Mouse (Mus musculus) hindbrain, embryonic 14.5 days (tissue): ENCODE measurements around the gene Wipf2. TPM values are rescaled to one million over a fixed set of nuclear protein-coding genes. Genes with fewer than 3 reads are reported as not detected.
A peak's percentile ranks its signal among the peaks of the same experiment; 100 is the strongest.

Experiments
- ATAC-seq: fragments of 200-750 bp; cut with Nextera tagmentation; 2 replicates; pipeline ENCODE4 v1.8.0; 2017; ENCODE audit warnings: moderate number of reproducible peaks, mild to moderate bottlenecking, moderate TSS enrichment, moderate library complexity; ENCODE audit not compliant: low FRiP score
- DNase-seq: peaks from one replicate; pipeline ENCODE4 v3.0.0-alpha.2; 2015; ENCODE audit warnings: low spot score
- H3K27ac ChIP-seq: fragments of 300-500 bp; sonication (generic); 2 replicates; pipeline ENCODE4 v1.5.1; 2014; ENCODE audit warnings: mild to moderate bottlenecking, moderate library complexity
- H3K27me3 ChIP-seq: fragments of 300-500 bp; sonication (generic); 2 replicates; pipeline ENCODE4 v1.6.1; 2014; ENCODE audit warnings: mild to moderate bottlenecking, low read length, mixed read lengths; ENCODE audit not compliant: control insufficient read depth, insufficient read depth
- H3K36me3 ChIP-seq: fragments of 300-500 bp; sonication (generic); replicated peaks from 2 replicates; pipeline ENCODE4 v1.6.1; 2014; ENCODE audit not compliant: control insufficient read depth, insufficient read depth
- H3K4me1 ChIP-seq: fragments of 300-500 bp; sonication (generic); replicated peaks from 2 replicates; pipeline ENCODE4 v1.6.1; 2014; ENCODE audit warnings: antibody characterized with exemption, low read length, mixed read lengths; ENCODE audit not compliant: control insufficient read depth, insufficient read depth
- H3K4me2 ChIP-seq: fragments of 300-500 bp; sonication (generic); replicated peaks from 2 replicates; pipeline ENCODE4 v1.6.1; 2014; ENCODE audit warnings: mild to moderate bottlenecking, moderate library complexity
- H3K4me3 ChIP-seq: fragments of 300-500 bp; sonication (generic); replicated peaks from 2 replicates; pipeline ENCODE4 v1.5.1; 2014; ENCODE audit warnings: mild to moderate bottlenecking, low read length
- H3K9ac ChIP-seq: fragments of 300-500 bp; sonication (generic); 2 replicates; pipeline ENCODE4 v1.6.1; 2014
- H3K9me3 ChIP-seq: fragments of 300-500 bp; sonication (generic); 2 replicates; pipeline ENCODE4 v1.6.1; 2016; ENCODE audit warnings: low read length; ENCODE audit not compliant: control insufficient read depth
- whole genome bisulfite sequencing: fragments of 180-500 bp; shearing (Covaris S2); extraction: QIAGEN DNeasy Blood & Tissue Kit; methylation state at CpG from one replicate; pipeline ENCODE4 v1.1.7; 2014; 5-methylcytosine and 5-hydroxymethylcytosine counted together
- polyA plus RNA-seq: library from polyadenylated mRNA; unstranded; fragments of >200 nt; fragmentation: Nextera tagmentation; extraction: Ambion mirVana; gene quantifications from 2 replicates; pipeline ENCODE4 v1.2.1, GENCODE M21; 2014

Wipf2 gene
- polyA plus RNA-seq, 1 experiment from 2014 or later = 4.7 TPM

- H3K4me1 ChIP-seq = peaks cover 16% of the 10 kb centered on the region
- peaks cover 10% of the 10 kb centered on the region for H3K36me3 ChIP-seq
- no peaks in the 10 kb centered on the region for H3K9me3 ChIP-seq
- no peak overlapping the region for H3K4me3 ChIP-seq
- H3K9ac ChIP-seq = no peak overlapping the region
- ATAC-seq = peak; percentile 28; the same call in 1 of the 2 replicates
- 6% methylated on average over 19 of the region's 19 CpGs for WGBS
- H3K4me2 ChIP-seq = peak overlapping the region; percentile 48
- H3K27me3 ChIP-seq = no peaks in the 10 kb centered on the region
- H3K27ac ChIP-seq = no peak overlapping the region
- DNase-seq = no peak
These were observed 14.1 kb upstream of the Wipf2 start for GRCm38 (mm10) chr11:98849196-98849894.

GRCm38 (mm10) chr11:98850100-98851093 is 13.0 kb upstream of the Wipf2 start:
- H3K9ac ChIP-seq = peak overlapping the region; percentile 47
- H3K27me3 ChIP-seq = no peaks in the 10 kb centered on the region
- H3K4me3 ChIP-seq = peak overlapping the region; percentile 22
- peaks cover 10% of the 10 kb centered on the region for H3K36me3 ChIP-seq
- ATAC-seq (peak; percentile 71; the same call in 1 of the 2 replicates), DNase-seq (peak; percentile 75)
- peak overlapping the region; percentile 48 for H3K4me2 ChIP-seq
- H3K9me3 ChIP-seq = no peaks in the 10 kb centered on the region
- 0 out of 2 replicates have a peak overlapping the region, but pooled peaks have one; percentile 34 for H3K27ac ChIP-seq
- peaks cover 16% of the 10 kb centered on the region for H3K4me1 ChIP-seq
- 54% methylated on average over 26 of the region's 26 CpGs for WGBS

- no peak for ATAC-seq
These were observed 9.3 kb upstream of the Wipf2 start for GRCm38 (mm10) chr11:98854116-98854515.

DNA sequence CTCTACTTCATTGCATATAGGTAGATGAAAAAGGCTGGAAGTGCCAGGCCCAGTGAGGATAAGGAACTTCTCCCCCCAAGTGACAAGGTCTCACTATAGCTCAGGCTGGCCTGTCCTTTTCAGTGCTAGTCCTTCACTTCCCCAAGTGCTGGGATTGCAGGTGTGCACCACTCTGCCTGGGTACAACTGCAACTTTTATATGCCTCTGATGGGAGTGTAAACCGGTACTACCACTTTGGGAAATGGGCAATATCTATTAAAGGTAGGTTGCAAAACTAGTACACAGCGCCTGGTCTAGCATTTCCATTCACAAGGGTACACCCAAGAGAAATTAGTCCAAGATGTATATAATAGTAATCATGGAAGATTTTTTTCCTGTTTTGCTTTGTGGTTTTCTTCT is 8.8 kb upstream of the Wipf2 start:
- 97% methylated on average over 2 of the region's 2 CpGs for whole genome bisulfite sequencing
- DNase-seq = no peak
- Histone ChIP-seq H3K36me3 (peaks cover 4% of the 10 kb centered on the region), H3K9me3 (no peaks in the 10 kb centered on the region), H3K27me3 (no peaks in the 10 kb centered on the region), H3K4me1 (peaks cover 9% of the 10 kb centered on the region), H3K9ac (no peak overlapping the region), H3K27ac (no peak overlapping the region), H3K4me3 (no peak overlapping the region), H3K4me2 (no peak overlapping the region)
- ATAC-seq = no peak

More at GRCm38 (mm10) chr11:98854116-98854515, 9.3 kb upstream of the Wipf2 start:
- H3K4me1 ChIP-seq = peaks cover 15% of the 10 kb centered on the region
- no peak overlapping the region for H3K27ac ChIP-seq
- 90% methylated on average over 8 of the region's 8 CpGs for WGBS
- H3K4me2 ChIP-seq = no peak overlapping the region
- H3K9ac ChIP-seq = no peak overlapping the region
- H3K4me3 ChIP-seq = no peak overlapping the region
- DNase-seq = no peak
- no peaks in the 10 kb centered on the region for H3K27me3 ChIP-seq
- no peaks in the 10 kb centered on the region for H3K9me3 ChIP-seq
- peaks cover 4% of the 10 kb centered on the region for H3K36me3 ChIP-seq

- Histone ChIP-seq H3K27ac (no peak overlapping the region), H3K9me3 (no peaks in the 10 kb centered on the region), H3K27me3 (no peaks in the 10 kb centered on the region), H3K4me1 (0 out of 2 replicates have a peak, but pooled peaks cover 4% of the 10 kb centered on the region), H3K36me3 (no peaks in the 10 kb centered on the region), H3K4me2 (no peak overlapping the region), H3K4me3 (no peak overlapping the region), H3K9ac (no peak overlapping the region)
- peak; percentile 95 for DNase-seq
- peak; percentile 54; the same call in 1 of the 2 replicates for ATAC-seq
- 37% methylated on average over 14 of the region's 14 CpGs for WGBS
These were observed 4.4 kb upstream of the Wipf2 start for GRCm38 (mm10) chr11:98858759-98859731.

GRCm38 (mm10) chr11:98863751-98864429 is 452 bp downstream of the Wipf2 start:
- peaks cover 14% of the 10 kb centered on the region; the same call in 1 of the 2 replicates for H3K4me1 ChIP-seq
- H3K4me2 ChIP-seq = peak overlapping the region; percentile 57
- H3K36me3 ChIP-seq = peaks cover 23% of the 10 kb centered on the region
- DNase-seq (peak; percentile 67), ATAC-seq (peak; percentile 67)
- H3K27ac ChIP-seq = peak overlapping the region; percentile 95
- no peaks in the 10 kb centered on the region for H3K9me3 ChIP-seq
- no peaks in the 10 kb centered on the region for H3K27me3 ChIP-seq
- WGBS = under 1% methylated on average over 38 of the region's 39 CpGs
- peak overlapping the region; percentile 62 for H3K4me3 ChIP-seq
- H3K9ac ChIP-seq = peak overlapping the region; percentile 73

DNA sequence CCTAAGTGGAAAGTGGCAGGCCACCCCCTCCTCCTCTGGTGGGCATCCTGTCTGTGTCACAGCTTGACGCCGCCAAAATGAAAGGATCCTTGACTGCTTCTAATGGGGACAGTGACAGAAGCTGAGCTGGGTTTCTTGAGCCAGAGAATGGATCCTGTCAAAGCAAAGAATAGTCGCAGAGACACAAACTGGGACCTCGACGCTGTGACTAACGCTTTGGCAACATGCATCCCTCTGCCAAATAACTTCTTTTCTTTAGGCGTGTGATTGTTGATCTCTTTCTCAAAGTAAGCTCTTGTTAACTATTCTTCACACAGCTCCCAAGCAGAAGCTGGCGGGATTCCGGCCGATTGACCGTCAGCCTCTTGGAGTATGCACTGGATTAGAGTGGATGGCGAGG is 3.9 kb downstream of the Wipf2 start:
- peaks cover 14% of the 10 kb centered on the region; the same call in 1 of the 2 replicates for H3K4me1 ChIP-seq
- H3K4me3 ChIP-seq = no peak overlapping the region
- ATAC-seq (peak; percentile 21; the same call in 1 of the 2 replicates), DNase-seq (peak; percentile 40)
- H3K9me3 ChIP-seq = no peaks in the 10 kb centered on the region
- no peak overlapping the region for H3K4me2 ChIP-seq
- H3K27me3 ChIP-seq = no peaks in the 10 kb centered on the region
- peaks cover 34% of the 10 kb centered on the region for H3K36me3 ChIP-seq
- WGBS = 31% methylated on average over 12 of the region's 12 CpGs
- 0 out of 2 replicates have a peak overlapping the region, but pooled peaks have one; percentile 47 for H3K27ac ChIP-seq
- H3K9ac ChIP-seq = no peak overlapping the region

DNA sequence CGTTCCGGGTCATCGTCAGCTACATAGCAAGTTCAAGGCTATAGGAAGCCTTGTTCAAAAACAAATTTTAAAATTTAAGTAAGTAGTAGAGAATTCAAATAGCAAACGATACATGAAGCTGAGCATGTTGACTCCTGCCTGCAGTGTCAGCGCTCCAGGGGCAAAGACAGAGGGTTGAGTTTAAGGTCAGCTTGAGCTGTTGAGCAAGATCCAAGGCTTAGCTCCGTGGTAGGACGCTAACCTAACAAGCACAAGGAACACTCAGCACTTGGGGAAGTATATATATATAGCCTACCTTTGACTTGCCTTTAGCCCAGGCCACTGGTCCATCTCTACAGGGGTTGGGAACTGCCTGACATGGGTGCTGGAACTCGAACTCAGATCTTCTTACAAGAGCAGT is 6.5 kb downstream of the Wipf2 start:
- H3K4me1 ChIP-seq = peaks cover 4% of the 10 kb centered on the region; the same call in 1 of the 2 replicates
- WGBS = 94% methylated on average over 8 of the region's 8 CpGs
- no peaks in the 10 kb centered on the region for H3K27me3 ChIP-seq
- peaks cover 34% of the 10 kb centered on the region for H3K36me3 ChIP-seq
- ATAC-seq (no peak), DNase-seq (no peak)
- H3K4me2 ChIP-seq = no peak overlapping the region
- no peak overlapping the region for H3K9ac ChIP-seq
- no peak overlapping the region for H3K4me3 ChIP-seq
- no peaks in the 10 kb centered on the region for H3K9me3 ChIP-seq
- no peak overlapping the region for H3K27ac ChIP-seq
